In the genomic region with DNA sequence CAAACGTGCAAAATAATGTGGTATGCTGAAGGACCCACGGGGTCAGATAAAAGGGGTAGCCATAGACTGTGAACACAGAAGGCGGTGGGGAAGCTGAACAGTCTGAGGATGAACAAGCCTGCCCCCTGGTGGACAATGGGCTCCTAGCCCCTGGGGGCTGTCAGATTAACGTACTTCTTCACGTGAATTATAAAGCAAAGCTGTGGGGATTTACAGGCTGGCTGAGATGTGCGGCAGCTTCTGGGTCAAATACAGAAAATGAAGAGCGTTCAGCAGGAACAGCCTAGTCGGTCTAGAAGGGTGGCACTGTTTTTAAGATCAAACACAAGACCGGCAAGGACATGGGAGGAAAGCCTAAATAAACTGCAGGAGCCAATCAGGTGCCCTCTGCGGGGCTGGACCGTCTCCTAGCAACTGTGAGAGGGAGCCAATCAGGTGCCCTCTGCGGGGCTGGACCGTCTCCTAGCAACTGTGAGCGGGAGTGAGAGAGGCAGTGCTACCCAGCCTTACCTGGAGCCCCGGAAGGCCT, we compare ENCODE assay signal across 8 mouse cellular contexts. TPM values are rescaled to one million over a fixed set of nuclear protein-coding genes. Genes with fewer than 3 reads are reported as not detected.
DNase-seq lines count a peak whose midpoint lies in the region; ATAC-seq and TF ChIP-seq lines count a peak whose summit lies in the region.

No protein-coding gene starts in this region.

- peaks cover 9% of the 10 kb centered on the region for H3K9me3 ChIP-seq in CH12.LX (replicated peaks; ENCODE audit: low read length)
- H3K9me3 ChIP-seq in embryonic facial prominence, embryonic 11.5 days (replicated peaks; ENCODE audit: control insufficient read depth, low read length): no peaks in the 10 kb centered on the region
- no peaks in the 10 kb centered on the region for H3K9me3 ChIP-seq in heart, embryonic 11.5 days (replicated peaks; ENCODE audit: control insufficient read depth, low read length)
- no peaks in the 10 kb centered on the region for H3K9me3 ChIP-seq in kidney, embryonic 14.5 days (ENCODE audit: control insufficient read depth, low read length)
- H3K9me3 ChIP-seq in limb, embryonic 12.5 days: 0 out of 2 replicates have a peak, but pooled peaks cover 6% of the 10 kb centered on the region
- H3K9me3 ChIP-seq in midbrain, postnatal 0 days (ENCODE audit: low read length): no peaks in the 10 kb centered on the region

- peak; percentile 37 for DNase-seq in CH12.LX (ENCODE audit: extremely low read depth)
- peak; percentile 77 for DNase-seq in adrenal gland, postnatal 14 days
- DNase-seq in embryonic facial prominence, embryonic 11.5 days (ENCODE audit: low spot score): peak; percentile 83
- peak; percentile 88 for DNase-seq in midbrain, postnatal 0 days (ENCODE audit: low spot score)
- DNase-seq in testis, postnatal 10 days (ENCODE audit: low spot score): peak; percentile 78

- TF ChIP-seq CTCF in CH12.LX (conservative IDR thresholded peaks at IDR 0.05 in 1 of 2, IDR thresholded peaks at IDR 0.05 in 1 of 2; ENCODE audit: low read depth in 2 of 2, low read length in 2 of 2): peak; percentile 55 to 57; a peak in 3 of 4 replicates
- TF ChIP-seq CTCF in midbrain, postnatal 0 days (IDR thresholded peaks at IDR 0.05): peak; percentile 92

- no peak for TF ChIP-seq EP300 in CH12.LX (IDR thresholded peaks at IDR 0.05; ENCODE audit: low read length)

- H3K4me3 ChIP-seq in CH12.LX (replicated peaks in 1 of 3; ENCODE audit: low read depth in 2 of 3, low read length in 2 of 3, poor library complexity in 1 of 3): no peak overlapping the region
- H3K4me3 ChIP-seq in embryonic facial prominence, embryonic 11.5 days (ENCODE audit: low read depth, low read length): 0 out of 2 replicates have a peak overlapping the region, but pooled peaks have one; percentile 14
- H3K4me3 ChIP-seq in heart, embryonic 11.5 days (ENCODE audit: low read depth, low read length): no peak overlapping the region
- H3K4me3 ChIP-seq in kidney, embryonic 14.5 days (ENCODE audit: low read length): no peak overlapping the region
- no peak overlapping the region; the same call in 1 of the 2 replicates for H3K4me3 ChIP-seq in limb, embryonic 12.5 days (replicated peaks)
- H3K4me3 ChIP-seq in midbrain, postnatal 0 days (ENCODE audit: low read depth, low read length): peak overlapping the region; percentile 17

- no peaks in the 10 kb centered on the region for H3K79me2 ChIP-seq in CH12.LX (replicated peaks; ENCODE audit: control insufficient read depth, extremely low read depth, insufficient read depth, poor library complexity, severe bottlenecking)

- peak; percentile 98 for ATAC-seq in embryonic facial prominence, embryonic 11.5 days (replicated peaks; ENCODE audit: insufficient number of reproducible peaks, low FRiP score, low TSS enrichment, low read depth)
- no peak; the same call in 1 of the 2 replicates for ATAC-seq in heart, embryonic 11.5 days (replicated peaks; ENCODE audit: insufficient number of reproducible peaks, low FRiP score, low TSS enrichment)
- peak; percentile 90 for ATAC-seq in kidney, embryonic 14.5 days (ENCODE audit: low FRiP score, low TSS enrichment)
- ATAC-seq in limb, embryonic 12.5 days (ENCODE audit: insufficient number of reproducible peaks, insufficient read depth, low FRiP score, low TSS enrichment, low read depth): peak; percentile 88
- ATAC-seq in midbrain, postnatal 0 days (ENCODE audit: low FRiP score): peak; percentile 99

- WGBS in embryonic facial prominence, embryonic 11.5 days: 10% methylated on average over 15 of the region's 15 CpGs
- WGBS in heart, embryonic 11.5 days (ENCODE audit: insufficient replicate concordance): 21% methylated on average over 15 of the region's 15 CpGs
- whole genome bisulfite sequencing in kidney, embryonic 14.5 days: 16% methylated on average over 15 of the region's 15 CpGs
- 13% methylated on average over 15 of the region's 15 CpGs for WGBS in limb, embryonic 12.5 days
- 4% methylated on average over 15 of the region's 15 CpGs for WGBS in midbrain, postnatal 0 days

- peaks cover 10 to 61% of the 10 kb centered on the region in 2 experiments for H3K36me3 ChIP-seq in CH12.LX (replicated peaks in 1 of 2; ENCODE audit: control insufficient read depth in 1 of 2, insufficient read depth in 1 of 2, low read length in 1 of 2)
- no peaks in the 10 kb centered on the region for H3K36me3 ChIP-seq in embryonic facial prominence, embryonic 11.5 days (replicated peaks; ENCODE audit: control insufficient read depth, insufficient read depth, low read depth, low read length)
- H3K36me3 ChIP-seq in heart, embryonic 11.5 days (ENCODE audit: control insufficient read depth, insufficient read depth, low read length): peaks cover 4% of the 10 kb centered on the region; the same call in 1 of the 2 replicates
- peaks cover 5% of the 10 kb centered on the region; the same call in 1 of the 2 replicates for H3K36me3 ChIP-seq in kidney, embryonic 14.5 days (ENCODE audit: control insufficient read depth, insufficient read depth, low read length)
- H3K36me3 ChIP-seq in limb, embryonic 12.5 days: peaks cover 44% of the 10 kb centered on the region
- H3K36me3 ChIP-seq in midbrain, postnatal 0 days (ENCODE audit: insufficient read depth, low read length): peaks cover 6% of the 10 kb centered on the region; the same call in 1 of the 2 replicates

- peak; percentile 14 for TF ChIP-seq RAD21 in CH12.LX (IDR thresholded peaks at IDR 0.05; ENCODE audit: low read depth, low read length)

- no peak overlapping the region for H3K27ac ChIP-seq in CH12.LX (ENCODE audit: insufficient read depth, low read depth)
- H3K27ac ChIP-seq in embryonic facial prominence, embryonic 11.5 days (replicated peaks; ENCODE audit: low read depth, low read length): no peak overlapping the region
- no peak overlapping the region for H3K27ac ChIP-seq in heart, embryonic 11.5 days (ENCODE audit: low read depth, low read length)
- no peak overlapping the region for H3K27ac ChIP-seq in kidney, embryonic 14.5 days (ENCODE audit: low read depth, low read length)
- peak overlapping the region; percentile 66; the same call in 1 of the 2 replicates for H3K27ac ChIP-seq in limb, embryonic 12.5 days
- peak overlapping the region; percentile 65 for H3K27ac ChIP-seq in midbrain, postnatal 0 days (ENCODE audit: low read depth, low read length)

- no peak overlapping the region for H3K4me2 ChIP-seq in CH12.LX (ENCODE audit: insufficient read depth, low read depth, poor library complexity, severe bottlenecking)
- H3K4me2 ChIP-seq in embryonic facial prominence, embryonic 11.5 days (ENCODE audit: low read depth, low read length): no peak overlapping the region
- peak overlapping the region; percentile 22 for H3K4me2 ChIP-seq in heart, embryonic 11.5 days
- H3K4me2 ChIP-seq in kidney, embryonic 14.5 days (replicated peaks; ENCODE audit: low read depth, low read length): no peak overlapping the region
- peak overlapping the region; percentile 42 for H3K4me2 ChIP-seq in limb, embryonic 12.5 days
- peak overlapping the region; percentile 26; the same call in 1 of the 2 replicates for H3K4me2 ChIP-seq in midbrain, postnatal 0 days (ENCODE audit: low read depth, low read length, poor library complexity, severe bottlenecking)

- H3K4me1 ChIP-seq in CH12.LX (ENCODE audit: control insufficient read depth in 1 of 2, insufficient read depth in 2 of 2): peaks cover 0 to 10% of the 10 kb centered on the region in 2 experiments; a peak in 2 of 4 replicates
- no peaks in the 10 kb centered on the region for H3K4me1 ChIP-seq in embryonic facial prominence, embryonic 11.5 days (ENCODE audit: control insufficient read depth, insufficient read depth, low read length)
- peaks cover 1% of the 10 kb centered on the region; the same call in 1 of the 2 replicates for H3K4me1 ChIP-seq in heart, embryonic 11.5 days (ENCODE audit: control insufficient read depth, insufficient read depth, low read length)
- H3K4me1 ChIP-seq in kidney, embryonic 14.5 days (ENCODE audit: control insufficient read depth, insufficient read depth, low read length): 0 out of 2 replicates have a peak, but pooled peaks cover 3% of the 10 kb centered on the region
- peaks cover 14% of the 10 kb centered on the region for H3K4me1 ChIP-seq in limb, embryonic 12.5 days (replicated peaks)
- H3K4me1 ChIP-seq in midbrain, postnatal 0 days (ENCODE audit: insufficient read depth, low read length): no peaks in the 10 kb centered on the region

- in situ Hi-C loops in CH12.LX (cut with MboI; ENCODE audit: low pct_ligation_motif_present, low pct_unique_long_range_greater_than_20kb, low sequenced_read_pairs): no loop called here

- dilution Hi-C loops in CH12.LX (cut with MboI; ENCODE audit: extremely low pct_ligation_motif_present, extremely low pct_unique_long_range_greater_than_20kb, low sequenced_read_pairs): no loop called here

- no peak for TF ChIP-seq POLR2A in CH12.LX (IDR thresholded peaks at IDR 0.05; ENCODE audit: low read depth, low read length)

- H3K27me3 ChIP-seq in CH12.LX (replicated peaks): no peaks in the 10 kb centered on the region
- H3K27me3 ChIP-seq in embryonic facial prominence, embryonic 11.5 days (ENCODE audit: control insufficient read depth, insufficient read depth, low read length): no peaks in the 10 kb centered on the region
- H3K27me3 ChIP-seq in heart, embryonic 11.5 days (ENCODE audit: control insufficient read depth, insufficient read depth, low read length): no peaks in the 10 kb centered on the region
- no peaks in the 10 kb centered on the region for H3K27me3 ChIP-seq in kidney, embryonic 14.5 days (ENCODE audit: control insufficient read depth, insufficient read depth, low read length)
- no peaks in the 10 kb centered on the region for H3K27me3 ChIP-seq in limb, embryonic 12.5 days
- no peaks in the 10 kb centered on the region for H3K27me3 ChIP-seq in midbrain, postnatal 0 days (ENCODE audit: insufficient read depth, low read length)

- no peak overlapping the region for H3K9ac ChIP-seq in CH12.LX (ENCODE audit: insufficient read depth, low read depth)
- no peak overlapping the region for H3K9ac ChIP-seq in embryonic facial prominence, embryonic 11.5 days (replicated peaks; ENCODE audit: low read length)
- no peak overlapping the region for H3K9ac ChIP-seq in heart, embryonic 11.5 days (ENCODE audit: low read depth, low read length)
- H3K9ac ChIP-seq in kidney, embryonic 14.5 days (ENCODE audit: low read depth, low read length): no peak overlapping the region
- no peak overlapping the region for H3K9ac ChIP-seq in limb, embryonic 12.5 days (replicated peaks)
- H3K9ac ChIP-seq in midbrain, postnatal 0 days (replicated peaks; ENCODE audit: low read length, poor library complexity, severe bottlenecking): no peak overlapping the region

RNA-seq across cellular contexts. Expression of a gene that starts 15.5 kb away (rescaled TPM):
- total RNA-seq in CH12.LX (2012; rRNA removed) (6.2 and 6.6 TPM in 2 replicates), CH12.LX (2014; rRNA removed) (3.4 and 4.2 TPM in 2 replicates)
- polyA plus RNA-seq in CH12.LX (2012; ENCODE audit: insufficient read length, low read depth): 2.3 and 2.9 TPM in 2 replicates
- total RNA-seq in adrenal gland, postnatal 14 days (2021): 6.7 and 9.1 TPM in 2 replicates
- 7.3 and 8.4 TPM in 2 replicates for polyA plus RNA-seq in embryonic facial prominence, embryonic 11.5 days (2014; fragmentation: Nextera tagmentation; extraction: Ambion mirVana)
- 4.3 and 5.2 TPM in 2 replicates for polyA plus RNA-seq in heart, embryonic 11.5 days (2014; fragmentation: Nextera tagmentation; extraction: Ambion mirVana)
- 2.3 and 4.0 TPM in 2 replicates for polyA plus RNA-seq in kidney, embryonic 14.5 days (2014; fragmentation: Nextera tagmentation; extraction: Ambion mirVana)
- polyA plus RNA-seq in limb, embryonic 12.5 days (2016; fragmentation: Nextera tagmentation; extraction: Ambion mirVana): 4.4 and 5.9 TPM in 2 replicates
- total RNA-seq in midbrain, postnatal 0 days (2014; rRNA removed): 15.6 and 46.7 TPM in 2 replicates
- 2.2 and 3.6 TPM in 2 replicates for polyA plus RNA-seq in midbrain, postnatal 0 days (2015; fragmentation: Nextera tagmentation; extraction: Ambion mirVana)

RNA-seq across cellular contexts. Expression of a gene that starts 15.6 kb away (rescaled TPM):
- total RNA-seq in CH12.LX (2012; rRNA removed) (1.8 and 2.4 TPM in 2 replicates), CH12.LX (2014; rRNA removed) (2.7 and 4.2 TPM in 2 replicates)
- polyA plus RNA-seq in CH12.LX (2012; ENCODE audit: insufficient read length, low read depth): 2.0 and 2.8 TPM in 2 replicates
- total RNA-seq in adrenal gland, postnatal 14 days (2021): not detected in 2 replicates
- polyA plus RNA-seq in embryonic facial prominence, embryonic 11.5 days (2014; fragmentation: Nextera tagmentation; extraction: Ambion mirVana): 2.2 and 2.9 TPM in 2 replicates
- 0.34 and 2.2 TPM in 2 replicates for polyA plus RNA-seq in heart, embryonic 11.5 days (2014; fragmentation: Nextera tagmentation; extraction: Ambion mirVana)
- polyA plus RNA-seq in kidney, embryonic 14.5 days (2014; fragmentation: Nextera tagmentation; extraction: Ambion mirVana): 2.0 and 2.1 TPM in 2 replicates
- polyA plus RNA-seq in limb, embryonic 12.5 days (2016; fragmentation: Nextera tagmentation; extraction: Ambion mirVana): 2.9 and 3.9 TPM in 2 replicates
- total RNA-seq in midbrain, postnatal 0 days (2014; rRNA removed): 0.66 and 0.94 TPM in 2 replicates
- 1.2 and 2.8 TPM in 2 replicates for polyA plus RNA-seq in midbrain, postnatal 0 days (2015; fragmentation: Nextera tagmentation; extraction: Ambion mirVana)

Comparison
In these comparisons a context has a peak if more than half of its experiments do, and no peak if none do; other contexts are left out.
1. DNase-seq: peak in every context shown above with its lines; median percentile 88 in midbrain, postnatal 0 days; 83 in embryonic facial prominence, embryonic 11.5 days; 78 in testis, postnatal 10 days; 77 in adrenal gland, postnatal 14 days; 37 in CH12.LX.
2. H3K27ac ChIP-seq: peak in limb, embryonic 12.5 days (single experiment) and midbrain, postnatal 0 days (single experiment); none in CH12.LX (single experiment), embryonic facial prominence, embryonic 11.5 days (single experiment), heart, embryonic 11.5 days (single experiment) and kidney, embryonic 14.5 days (single experiment).
3. H3K4me2 ChIP-seq: peak in heart, embryonic 11.5 days (single experiment), limb, embryonic 12.5 days (single experiment) and midbrain, postnatal 0 days (single experiment); none in CH12.LX (single experiment), embryonic facial prominence, embryonic 11.5 days (single experiment) and kidney, embryonic 14.5 days (single experiment).
4. H3K4me3 ChIP-seq: peak in embryonic facial prominence, embryonic 11.5 days (single experiment) and midbrain, postnatal 0 days (single experiment); none in CH12.LX (0 of 3), heart, embryonic 11.5 days (single experiment), kidney, embryonic 14.5 days (single experiment) and limb, embryonic 12.5 days (single experiment).